Mouse (Mus musculus) lung, adult 18-20 months (tissue): Measurements from ENCODE around the gene Mif.

Experiments used
- DNase-seq, 2 experiments: peaks; one replicate each; pipeline ENCODE4 v3.0.0; 2022; ENCODE audit warnings: mixed read lengths in 2 of 2

The Mif gene

GRCm38 (mm10) chr10:75835761-75836531, 24.1 kb downstream of the Mif start:
- DNase-seq, result peak; percentile 33 to 76

- peak; percentile 74 to 78 for DNase-seq
Observed at GRCm38 (mm10) chr10:75835307-75835706, 24.7 kb downstream of the Mif start.

- DNase-seq, result no peak
Observed at GRCm38 (mm10) chr10:75834721-75835120, 25.3 kb downstream of the Mif start.

- DNase-seq, result peak; percentile 78 to 85
Observed at GRCm38 (mm10) chr10:75834250-75834649, 25.8 kb downstream of the Mif start.

GRCm38 (mm10) chr10:75833456-75834080, 26.5 kb downstream of the Mif start:
- DNase-seq, result peak; percentile 48 to 56

- peak; percentile 85 to 87 for DNase-seq
Observed at GRCm38 (mm10) chr10:75832272-75832895, 27.7 kb downstream of the Mif start.

- DNase-seq, result no peak
Observed at GRCm38 (mm10) chr10:75830275-75830670, 29.8 kb downstream of the Mif start.

GRCm38 (mm10) chr10:75829529-75830274, 30.3 kb downstream of the Mif start:
- DNase-seq, result no peak

- DNase-seq, result peak; percentile 50 to 51
Observed at GRCm38 (mm10) chr10:75828500-75828931, 31.5 kb downstream of the Mif start.

GRCm38 (mm10) chr10:75827668-75828360, 32.2 kb downstream of the Mif start:
- peak; percentile 60 to 65 for DNase-seq

GRCm38 (mm10) chr10:75824530-75824929, 35.5 kb downstream of the Mif start:
- no peak for DNase-seq

- no peak for DNase-seq
Observed at GRCm38 (mm10) chr10:75823782-75824181, 36.3 kb downstream of the Mif start.

GRCm38 (mm10) chr10:75822443-75822842, 37.6 kb downstream of the Mif start, which contains the start of gene Gstt4:
Gene Gstt4, minus strand, starts transcription at chr10:75822543.
- DNase-seq, result no peak

- no peak for DNase-seq
Observed at GRCm38 (mm10) chr10:75819882-75820281, 40.2 kb downstream of the Mif start.

- DNase-seq, result peak in 1 of 2 experiments; percentile 11
Observed at GRCm38 (mm10) chr10:75818641-75819040, 41.4 kb downstream of the Mif start.
